Mouse (Mus musculus) small intestine, adult 2 months (tissue): ENCODE measurements around the gene Ei24.

Source experiments
- CTCF ChIP-seq: fragments of 200-500 bp; IDR thresholded peaks from 2 replicates; pipeline ENCODE4 v1.5.1; 2012; ENCODE audit warnings: low read depth, mild to moderate bottlenecking, control low read depth, inconsistent platforms, low read length, moderate library complexity, mixed read lengths; ENCODE audit not compliant: insufficient replicate concordance, insufficient read length; ENCODE audit errors: extremely low read depth
- POLR2A ChIP-seq: fragments of 200-500 bp; IDR thresholded peaks from 2 replicates; pipeline ENCODE4 v1.6.1; 2012; ENCODE audit warnings: low read depth, mild to moderate bottlenecking, control low read depth, inconsistent platforms, low read length, moderate library complexity

DNA sequence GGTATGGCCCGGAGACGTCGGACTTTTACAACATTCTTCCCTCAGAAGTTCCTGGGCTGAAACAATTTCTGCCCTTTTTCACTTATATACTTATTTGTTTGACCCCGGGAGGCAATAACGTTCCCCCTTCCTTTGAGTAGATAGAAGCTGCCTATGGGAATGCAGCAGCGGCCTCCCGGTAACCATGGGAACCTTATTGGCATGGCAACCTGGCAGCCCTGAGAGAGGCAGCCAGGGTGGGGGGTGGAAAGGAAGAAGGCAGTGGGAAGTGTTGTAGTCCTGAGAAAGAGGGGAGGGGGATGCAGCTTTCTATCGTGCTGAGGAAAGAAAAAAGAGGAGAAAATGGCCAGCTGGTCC, 24.4 kb upstream of the Ei24 start, which contains the start of gene Fez1:
- TF ChIP-seq CTCF: no peak
- no peak for TF ChIP-seq POLR2A
